Mouse (Mus musculus) adrenal gland, adult 2 months (tissue): ENCODE results near the gene Rcan2. TPM values are rescaled to one million over a fixed set of nuclear protein-coding genes. Genes with fewer than 3 reads are reported as not detected.

Experiments
- DNase-seq: peaks from one replicate; pipeline ENCODE4 v3.0.0; 2021
- long read RNA-seq: library from polyadenylated mRNA; stranded (forward); transcript quantifications from one replicate; pipeline ENCODE4 v2.0.0, GENCODE M21; 2021
- polyA plus RNA-seq: library from polyadenylated mRNA; depleted of rRNA; stranded (reverse); fragments of >200 nt; gene quantifications from 2 replicates; pipeline ENCODE4 v1.2.3, GENCODE M21; 2012; rRNA removed
- total RNA-seq, 2 experiments: library from RNA; stranded (reverse); gene quantifications; 2 replicates each; pipeline ENCODE4 v1.2.3; 2021

Gene Rcan2
- 1 to 10 TPM; 5.2 to 6.9 TPM for total RNA-seq
- polyA plus RNA-seq, result 2.3 and 2.6 TPM in 2 replicates
- long read RNA-seq, partial matches to known transcripts, result 0 of 1 reads
- long read RNA-seq, other reads (novel, unspliced or antisense), result 0 of 1 reads

DNA sequence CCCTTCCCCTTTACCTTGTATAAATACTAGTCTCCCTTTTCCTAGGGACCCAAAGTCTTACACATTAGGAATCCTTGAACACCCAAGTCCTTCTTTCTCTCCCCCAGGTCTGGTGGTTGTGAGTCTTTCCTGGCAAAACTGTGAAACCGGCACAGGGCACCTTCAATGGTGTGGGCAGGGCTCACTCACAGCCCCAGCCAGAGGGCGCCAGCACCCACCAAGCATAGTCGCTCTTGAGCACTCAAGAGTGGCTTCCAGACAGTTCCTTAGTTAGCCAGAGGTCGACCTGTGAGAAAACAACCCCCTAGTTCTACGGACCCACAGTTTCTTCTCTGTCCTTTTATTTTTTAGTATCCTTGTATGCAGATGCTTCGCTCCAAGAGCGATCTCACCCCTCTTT lies at the start of gene Rcan2:
Gene Rcan2 (plus strand): TSS at position 275 of the 400 bp plus-strand sequence.
- peak; percentile 69 for DNase-seq

DNA sequence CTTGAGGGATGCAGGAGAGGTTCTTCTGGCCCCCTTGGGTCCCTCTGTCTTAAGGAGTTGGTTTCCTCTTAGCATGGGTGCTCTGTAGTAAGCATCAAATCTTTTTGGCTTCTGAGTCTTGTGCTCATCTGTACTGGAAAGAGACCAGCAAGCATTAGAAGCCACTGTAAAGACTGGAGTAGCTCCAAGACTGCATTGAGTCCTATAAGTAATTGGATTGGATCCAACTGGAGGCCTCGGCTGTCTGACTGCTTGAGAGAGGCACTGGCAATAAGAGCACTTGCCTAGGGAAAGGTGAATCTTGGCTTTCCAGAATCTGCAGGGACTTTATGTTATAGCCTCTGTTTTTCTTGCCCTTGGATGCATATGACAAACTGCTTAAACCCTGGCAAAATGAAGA lies 48.3 kb upstream of the Rcan2 start:
- DNase-seq, result no peak

- no peak for DNase-seq
Measured at GRCm38 (mm10) chr17:43754687-43755086, 46.5 kb upstream of the Rcan2 start.

DNA sequence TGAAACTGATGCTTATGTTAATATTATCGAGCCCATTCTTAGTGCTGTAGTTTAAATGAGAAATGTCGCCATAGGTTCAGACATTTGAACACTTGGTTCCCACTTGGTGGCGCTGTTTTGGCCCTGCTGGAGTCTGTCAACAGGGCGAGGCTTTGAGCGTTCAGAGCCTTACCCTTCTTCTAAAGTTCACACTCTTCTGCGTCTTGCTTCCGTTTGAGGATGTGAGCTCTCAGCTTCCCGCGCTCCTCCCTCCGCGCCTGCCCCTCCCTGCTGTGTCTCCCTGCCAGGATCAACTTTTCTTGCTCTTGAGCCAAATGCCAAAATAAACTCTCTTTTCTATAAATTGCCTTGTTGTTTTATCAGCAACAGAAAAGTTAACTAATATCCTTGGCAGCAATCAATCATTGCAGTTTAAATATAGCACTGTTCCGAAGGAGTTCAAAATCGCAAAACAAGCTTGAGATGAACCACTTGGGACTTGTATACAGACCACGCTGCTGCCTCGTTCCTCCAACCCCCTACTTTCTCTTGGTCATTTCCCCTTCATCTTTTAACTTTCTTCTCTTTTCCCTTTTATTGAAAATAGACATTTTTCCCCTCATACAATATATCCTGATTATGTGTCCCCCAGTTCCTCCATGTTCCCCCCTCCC lies 42.4 kb upstream of the Rcan2 start:
- DNase-seq, result peak; percentile 35

- DNase-seq, result peak; percentile 13
Measured at GRCm38 (mm10) chr17:43784531-43784930, 16.6 kb upstream of the Rcan2 start.

DNA sequence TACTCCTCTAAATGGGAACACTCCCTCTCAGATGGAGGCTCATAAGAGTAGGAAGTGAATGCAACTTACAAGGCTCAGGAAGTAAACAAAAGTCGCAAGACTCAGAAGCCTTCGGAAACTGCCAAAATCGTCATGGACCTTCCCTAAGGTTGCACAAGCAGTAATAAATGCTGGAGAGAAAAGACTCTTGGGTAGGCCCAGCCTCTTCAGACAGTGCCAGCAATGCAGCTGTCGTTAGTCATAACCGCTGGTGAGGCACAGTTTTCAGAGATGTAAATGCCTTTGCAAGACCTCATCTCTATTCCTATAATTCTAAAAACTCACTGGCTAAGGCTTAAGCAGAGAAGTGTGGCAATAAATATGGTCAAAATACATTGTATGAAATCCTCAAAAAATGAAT lies 12.9 kb upstream of the Rcan2 start:
- no peak for DNase-seq

- no peak for DNase-seq
Measured at GRCm38 (mm10) chr17:43789376-43789775, 11.8 kb upstream of the Rcan2 start.

- no peak for DNase-seq
Measured at GRCm38 (mm10) chr17:43791751-43792150, 9.4 kb upstream of the Rcan2 start.

GRCm38 (mm10) chr17:43794731-43795280 lies 6.3 kb upstream of the Rcan2 start:
- DNase-seq, result no peak

- DNase-seq, result peak; percentile 69
Measured at GRCm38 (mm10) chr17:43801595-43802373, 633 bp downstream of the Rcan2 start.

- DNase-seq, result no peak
Measured at GRCm38 (mm10) chr17:43802414-43802813, 1.3 kb downstream of the Rcan2 start.

GRCm38 (mm10) chr17:43803111-43803510 lies 2.0 kb downstream of the Rcan2 start:
- no peak for DNase-seq

- peak; percentile 8 for DNase-seq
Measured at GRCm38 (mm10) chr17:43803764-43804163, 2.6 kb downstream of the Rcan2 start.

- peak; percentile 54 for DNase-seq
Measured at GRCm38 (mm10) chr17:43806841-43807240, 5.7 kb downstream of the Rcan2 start.

- DNase-seq, result no peak
Measured at GRCm38 (mm10) chr17:43811453-43811852, 10.3 kb downstream of the Rcan2 start.

DNA sequence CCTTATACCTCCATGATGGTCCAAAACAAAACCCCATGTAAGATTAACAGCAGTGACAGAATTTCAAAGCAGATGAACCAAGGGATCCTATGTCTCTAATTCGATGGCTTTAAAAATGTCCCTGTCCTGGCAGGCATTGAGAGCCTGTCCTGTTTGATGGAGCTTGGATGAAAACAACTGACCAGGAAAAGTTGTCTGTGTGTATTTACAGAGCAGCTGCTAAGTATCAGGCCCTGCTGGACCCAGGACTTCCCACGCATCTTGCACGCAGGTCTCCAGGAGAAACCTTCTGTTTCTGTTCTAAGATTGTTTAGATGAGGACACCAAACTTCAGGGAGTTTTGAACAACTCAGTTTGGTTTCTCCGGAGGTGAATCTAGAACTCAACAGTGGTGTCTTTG lies 14.2 kb downstream of the Rcan2 start:
- DNase-seq, result no peak

DNA sequence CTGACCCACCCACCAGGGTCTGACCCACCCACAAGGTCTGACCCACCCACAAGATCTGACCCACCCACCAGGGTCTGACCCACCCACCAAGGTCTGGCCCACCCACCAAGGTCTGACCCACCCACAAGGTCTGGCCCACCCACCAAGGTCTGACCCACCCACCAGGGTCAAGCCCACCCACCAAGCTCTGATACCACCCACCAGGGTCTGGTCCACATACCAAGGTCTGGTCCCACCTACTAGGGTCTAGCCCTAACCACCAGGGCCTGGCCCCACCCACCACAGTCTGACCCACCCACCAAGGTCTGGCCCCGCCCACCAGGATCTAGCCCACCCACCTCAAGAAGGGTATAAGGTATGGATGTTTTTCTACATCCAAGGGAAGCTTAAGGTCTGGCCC lies 15.3 kb downstream of the Rcan2 start:
- no peak for DNase-seq

DNA sequence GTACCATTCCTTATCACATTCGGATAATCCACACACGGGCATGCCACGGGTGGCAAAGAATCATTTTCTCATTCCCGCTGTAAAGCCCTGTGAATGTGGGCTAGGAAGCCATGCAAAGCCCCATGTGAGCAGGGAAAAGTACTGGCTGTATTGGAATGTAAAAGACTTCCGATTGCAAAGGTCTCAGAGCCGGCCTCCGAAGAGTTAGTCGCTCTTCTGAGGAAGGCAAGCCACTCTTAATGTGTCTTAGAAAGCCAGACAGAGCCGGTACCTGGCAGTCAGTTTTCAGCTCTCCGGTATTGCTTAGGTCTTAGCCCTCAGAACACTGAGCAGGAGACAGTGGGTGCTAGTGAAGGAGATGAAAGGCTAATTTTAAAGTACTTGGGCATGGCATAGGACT lies 16.0 kb downstream of the Rcan2 start:
- DNase-seq, result no peak

GRCm38 (mm10) chr17:43818390-43818789 lies 17.2 kb downstream of the Rcan2 start:
- DNase-seq, result no peak

GRCm38 (mm10) chr17:43820904-43821303 lies 19.8 kb downstream of the Rcan2 start:
- DNase-seq, result no peak

GRCm38 (mm10) chr17:43822207-43822606 lies 21.1 kb downstream of the Rcan2 start:
- no peak for DNase-seq

DNA sequence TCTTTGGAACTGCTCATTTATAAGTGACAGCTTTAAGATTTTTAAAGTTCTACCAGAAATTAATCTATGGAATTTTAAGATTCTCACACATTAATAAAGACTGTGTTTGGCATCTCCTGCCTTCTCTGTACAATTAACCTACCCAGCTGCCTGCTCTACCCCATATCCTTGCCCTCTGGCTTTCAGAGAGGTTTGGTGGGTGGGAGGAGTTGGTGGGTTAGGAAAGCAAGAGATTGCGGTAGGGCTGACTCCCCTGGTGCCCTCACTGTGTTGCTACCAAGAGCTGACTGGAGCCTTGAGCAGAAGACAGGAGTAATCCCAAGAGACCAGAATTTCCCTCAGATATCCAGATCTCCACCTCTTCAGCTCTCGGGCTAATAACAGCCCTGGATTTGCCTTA lies 21.5 kb downstream of the Rcan2 start:
- DNase-seq, result no peak

- DNase-seq, result no peak
Measured at GRCm38 (mm10) chr17:43824781-43825410, 23.7 kb downstream of the Rcan2 start.
